Mouse (Mus musculus) CH12.LX (cell line): ENCODE measurements around the gene Rab11fip5.
A peak's percentile ranks its signal among the peaks of the same experiment; 100 is the strongest.

Source experiments
- BHLHE40 ChIP-seq: IDR thresholded peaks from 2 replicates; pipeline ENCODE4 v1.6.1; 2011; ENCODE audit warnings: mild to moderate bottlenecking, low read depth, low read length, improper control_type of control experiment
- CTCF ChIP-seq, 2 experiments: IDR thresholded peaks in 1 of 2; conservative IDR thresholded peaks in 1 of 2; 2 replicates each; pipeline ENCODE4 v1.5.1; 2011 to 2012; ENCODE audit warnings: low read depth in 2 of 2, low read length in 2 of 2, improper control_type of control experiment in 1 of 2, inconsistent platforms in 1 of 2, mild to moderate bottlenecking in 1 of 2, moderate library complexity in 1 of 2
- POLR2A ChIP-seq: IDR thresholded peaks from 2 replicates; pipeline ENCODE4 v1.6.1; 2011; ENCODE audit warnings: low read depth, mild to moderate bottlenecking, improper control_type of control experiment, low read length
- USF1 ChIP-seq: IDR thresholded peaks from 2 replicates; pipeline ENCODE4 v1.6.1; 2014; ENCODE audit warnings: low read depth, mild to moderate bottlenecking, inconsistent platforms, low read length, improper control_type of control experiment

DNA sequence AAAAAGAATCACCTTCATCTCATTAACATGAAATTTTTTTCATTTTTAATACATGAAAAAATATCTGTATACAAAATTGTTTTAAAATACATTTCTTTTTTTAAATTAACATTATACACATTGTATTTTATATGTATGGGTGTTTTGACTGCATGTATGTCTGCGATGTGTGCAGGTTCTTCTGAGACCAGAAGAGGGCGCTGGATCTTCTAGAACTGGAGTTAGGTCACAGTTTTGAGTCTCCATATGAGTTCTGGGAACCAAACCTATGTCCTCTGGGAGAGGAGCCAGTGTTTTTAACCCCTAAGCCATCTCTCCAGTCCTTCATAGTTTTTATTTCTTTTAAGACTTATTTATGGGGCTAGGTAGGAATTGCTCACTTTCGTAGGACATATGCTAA lies 20.7 kb downstream of the Rab11fip5 start:
- TF ChIP-seq CTCF (conservative IDR thresholded peaks at IDR 0.05 in 1 of 2, IDR thresholded peaks at IDR 0.05 in 1 of 2; ENCODE audit: low read depth in 2 of 2, low read length in 2 of 2) = peak in 1 of 2 experiments; percentile 40; a peak in 2 of 4 replicates
- TF ChIP-seq BHLHE40 = no peak
- TF ChIP-seq POLR2A = no peak
- TF ChIP-seq USF1 = no peak
